Mouse (Mus musculus) kidney, embryonic 15.5 days (tissue): Measurements from ENCODE around the gene Plekhn1. TPM values are rescaled to one million over a fixed set of nuclear protein-coding genes. Genes with fewer than 3 reads are reported as not detected.

Experiments used
- microRNA-seq: library from miRNA; unstranded; fragments of <30 nt; microRNA quantifications from one replicate; pipeline ENCODE4, GENCODE M21; 2016
- polyA plus RNA-seq: library from polyadenylated mRNA; unstranded; fragments of >200 nt; fragmentation: Nextera tagmentation; extraction: Ambion mirVana; gene quantifications from 2 replicates; pipeline ENCODE4 v1.2.1, GENCODE M21; 2015

Plekhn1 gene
- polyA plus RNA-seq, 1 experiment from 2014 or later, result 21.4 TPM

Small RNA genes within 50 kb of the gene (microRNA-seq; reads per million reads assigned to microRNA genes)
- 3.3 reads per million, percentile 15 among the genes with 10 or more reads in this experiment for gene Mir7658

Other genes starting within 250 kb of the Plekhn1 start
- 17.5 and 18.1 TPM in 2 replicates for gene B3galt6, start 242.2 kb downstream of the Plekhn1 start, polyA plus RNA-seq
- 158 and 161 TPM in 2 replicates for gene Sdf4, start 242.0 kb downstream of the Plekhn1 start, polyA plus RNA-seq
- 0.72 and 0.78 TPM in 2 replicates for gene Tnfrsf4, start 221.0 kb downstream of the Plekhn1 start, polyA plus RNA-seq
- 1.7 and 2.4 TPM in 2 replicates for gene Tnfrsf18, start 208.7 kb downstream of the Plekhn1 start, polyA plus RNA-seq
- 7.8 TPM in 2 replicates for gene Ttll10, start 175.4 kb downstream of the Plekhn1 start, polyA plus RNA-seq
- 39.4 and 42.8 TPM in 2 replicates for gene 9430015G10Rik, start 124.9 kb downstream of the Plekhn1 start, polyA plus RNA-seq
- gene Rnf223, start 104.3 kb downstream of the Plekhn1 start, polyA plus RNA-seq, result 0.14 and 0.34 TPM in 2 replicates
- gene Agrn, start 37.4 kb downstream of the Plekhn1 start, polyA plus RNA-seq, result 83.9 and 96.4 TPM in 2 replicates
- 2.4 and 2.5 TPM in 2 replicates for gene Isg15, start 34.0 kb downstream of the Plekhn1 start, polyA plus RNA-seq
- gene AW011738, start 31.6 kb downstream of the Plekhn1 start, polyA plus RNA-seq, result 7.6 and 7.8 TPM in 2 replicates
- 0.84 and 1.0 TPM in 2 replicates for gene Perm1, start 19.0 kb downstream of the Plekhn1 start, polyA plus RNA-seq
- gene Noc2l, start 1.2 kb upstream of the Plekhn1 start, polyA plus RNA-seq, result 85.8 and 90.3 TPM in 2 replicates
- gene Samd11, start 20.8 kb upstream of the Plekhn1 start, polyA plus RNA-seq, result 0.50 and 1.2 TPM in 2 replicates
- gene Vmn2r-ps159, start 96.2 kb upstream of the Plekhn1 start, polyA plus RNA-seq, result not detected in 2 replicates